40 mouse cellular contexts compared by ENCODE assay signal in genomic region chr16:38789016-38789415, GRCm38 (mm10). TPM values are rescaled to one million over a fixed set of nuclear protein-coding genes. Genes with fewer than 3 reads are reported as not detected.
"Had no signal": no experiment of that assay in that cellular context is flagged by ENCODE, and none has a peak within 500 bp of the region (broad histone marks: within the 10 kb centered on the region; RNA-seq: fewer than 3 reads in every experiment).

No protein-coding gene starts in this region.

- DNase-seq: gastrocnemius, adult 2 months; gastrocnemius, postnatal 10 days; gastrocnemius, postnatal 25 days; heart, adult 18-20 months; heart, postnatal 14 days; heart, postnatal 36 days; kidney, adult 11 months; kidney, adult 2 months; kidney, adult 9 months; kidney, postnatal 14 days; kidney, postnatal 36 days; liver had no signal

- H3K27me3 ChIP-seq: heart, embryonic 13.5 days; heart, embryonic 15.5 days; hindbrain, embryonic 13.5 days; hindbrain, embryonic 15.5 days; limb, embryonic 12.5 days had no signal

- H3K27ac ChIP-seq: gastrocnemius, adult 2 months; heart, embryonic 13.5 days; heart, embryonic 15.5 days; hindbrain, embryonic 13.5 days; hindbrain, embryonic 15.5 days; hindbrain, postnatal 0 days; kidney, embryonic 15.5 days; kidney, postnatal 0 days; left cerebral cortex, adult 2 months; limb, embryonic 10.5 days; limb, embryonic 12.5 days; liver, embryonic 14.5 days had no signal

- H3K9ac ChIP-seq: heart, embryonic 13.5 days; heart, embryonic 15.5 days; hindbrain, embryonic 13.5 days; hindbrain, embryonic 15.5 days; kidney, embryonic 15.5 days; limb, embryonic 12.5 days; liver, embryonic 14.5 days had no signal

- H3K4me1 ChIP-seq: hindbrain, embryonic 13.5 days; hindbrain, embryonic 15.5 days; limb, embryonic 10.5 days had no signal

- H3K36me3 ChIP-seq: heart, embryonic 13.5 days; heart, embryonic 15.5 days; hindbrain, embryonic 13.5 days; hindbrain, embryonic 15.5 days; kidney, embryonic 15.5 days; limb, embryonic 10.5 days; limb, embryonic 12.5 days had no signal

- ATAC-seq: hindbrain, postnatal 0 days; intestine, embryonic 16.5 days had no signal

- H3K4me3 ChIP-seq: gastrocnemius, adult 2 months; heart, embryonic 13.5 days; heart, embryonic 15.5 days; hindbrain, embryonic 13.5 days; hindbrain, embryonic 15.5 days; kidney, embryonic 15.5 days; left cerebral cortex, adult 2 months; limb, embryonic 10.5 days; limb, embryonic 12.5 days had no signal

RNA-seq across cellular contexts. Expression of gene Upk1b, which starts 11.1 kb away (rescaled TPM):
- total RNA-seq: gastrocnemius, adult 2 months; gastrocnemius, postnatal 10 days; gastrocnemius, postnatal 25 days; hematopoietic stem cell, adult 5-6 weeks had no signal

RNA-seq across cellular contexts. Expression of gene 4930435E12Rik, which starts 39.5 kb away (rescaled TPM):
- total RNA-seq: gastrocnemius, adult 2 months; gastrocnemius, postnatal 10 days; gastrocnemius, postnatal 25 days; gastrocnemius, postnatal 4 days; heart, adult 18-20 months; heart, postnatal 14 days; heart, postnatal 36 days; hematopoietic stem cell, adult 5-6 weeks; hindbrain, postnatal 0 days; layer of hippocampus, adult 18-20 months; layer of hippocampus, adult 8-10 months; layer of hippocampus, postnatal 10 days; layer of hippocampus, postnatal 25 days; left cerebral cortex, adult 2 months; left cerebral cortex, postnatal 14 days; left cerebral cortex, postnatal 36 days had no signal
- polyA plus RNA-seq: frontal cortex, adult 2 months; heart, embryonic 11.5 days; heart, embryonic 13.5 days; heart, embryonic 15.5 days; heart, postnatal 0 days; hindbrain, embryonic 11.5 days; hindbrain, embryonic 13.5 days; hindbrain, embryonic 15.5 days; hindbrain, postnatal 0 days; intestine, embryonic 14.5 days; intestine, embryonic 16.5 days; kidney, adult 2 months; kidney, embryonic 15.5 days; kidney, postnatal 0 days; large intestine, adult 2 months; limb, embryonic 10.5 days; limb, embryonic 12.5 days; limb, embryonic 14.5 days; liver, embryonic 11.5 days; liver, embryonic 14.5 days had no signal
